In genomic region chr17:47523211-47523682, GRCm38 (mm10) we compare ENCODE assay signal across 8 mouse cellular contexts. TPM values are rescaled to one million over a fixed set of nuclear protein-coding genes. Genes with fewer than 3 reads are reported as not detected.
DNase-seq lines count a peak whose midpoint lies in the region; ATAC-seq and TF ChIP-seq lines count a peak whose summit lies in the region.

No protein-coding gene starts in this region.

- H3K27ac ChIP-seq in kidney, adult 2 months (ENCODE audit: insufficient read depth, low read depth, low read length), result no peak overlapping the region
- H3K27ac ChIP-seq in brown adipose tissue, adult 24 weeks (replicated peaks; ENCODE audit: low read depth, low read length), result peak overlapping the region; percentile 99
- H3K27ac ChIP-seq in heart, postnatal 0 days (ENCODE audit: low read depth), result peak overlapping the region; percentile 99

- H3K9me3 ChIP-seq in heart, postnatal 0 days (replicated peaks; ENCODE audit: control insufficient read depth, low read length), result no peaks in the 10 kb centered on the region

- no peaks in the 10 kb centered on the region for H3K27me3 ChIP-seq in kidney, adult 2 months (replicated peaks; ENCODE audit: control insufficient read depth, insufficient read depth, low read length)
- no peaks in the 10 kb centered on the region for H3K27me3 ChIP-seq in heart, postnatal 0 days (ENCODE audit: control insufficient read depth, insufficient read depth, low read length)

- 66% methylated on average over 18 of the region's 18 CpGs for WGBS in kidney, adult 2 months
- 24% methylated on average over 18 of the region's 18 CpGs for WGBS in heart, postnatal 0 days

- no peaks in the 10 kb centered on the region for H3K36me3 ChIP-seq in kidney, adult 2 months (ENCODE audit: control insufficient read depth, insufficient read depth, low read length)
- H3K36me3 ChIP-seq in heart, postnatal 0 days (replicated peaks; ENCODE audit: control insufficient read depth, insufficient read depth, low read length), result no peaks in the 10 kb centered on the region

- TF ChIP-seq EP300 in heart, postnatal 0 days (IDR thresholded peaks at IDR 0.05; ENCODE audit: low read depth), result no peak

- H3K9ac ChIP-seq in heart, postnatal 0 days (replicated peaks; ENCODE audit: low read depth, low read length), result peak overlapping the region; percentile 30; the same call in 1 of the 2 replicates

- H3K4me3 ChIP-seq in kidney, adult 2 months (ENCODE audit: insufficient read depth, low read depth, low read length), result no peak overlapping the region
- H3K4me3 ChIP-seq in brown adipose tissue, adult 24 weeks (ENCODE audit: insufficient read depth, low read depth, low read length), result 0 out of 2 replicates have a peak overlapping the region, but pooled peaks have one; percentile 11
- no peak overlapping the region for H3K4me3 ChIP-seq in heart, postnatal 0 days (ENCODE audit: low read depth, low read length)

- peak overlapping the region; percentile 18; the same call in 1 of the 2 replicates for H3K4me2 ChIP-seq in heart, postnatal 0 days (ENCODE audit: low read depth, low read length)

- H3K4me1 ChIP-seq in kidney, adult 2 months (ENCODE audit: control insufficient read depth, insufficient read depth, low read length), result no peaks in the 10 kb centered on the region; the same call in 1 of the 2 replicates
- peaks cover 18% of the 10 kb centered on the region for H3K4me1 ChIP-seq in brown adipose tissue, adult 24 weeks (ENCODE audit: control insufficient read depth, insufficient read depth, insufficient read length, low read length)
- peaks cover 38% of the 10 kb centered on the region for H3K4me1 ChIP-seq in heart, postnatal 0 days (ENCODE audit: control insufficient read depth, insufficient read depth)

- peak; percentile 72 for DNase-seq in kidney, postnatal 10 days
- DNase-seq in kidney, adult 2 months, result no peak
- no peak for DNase-seq in heart, postnatal 0 days (ENCODE audit: low spot score)
- DNase-seq in lung, postnatal 10 days, result peak; percentile 81
- peak; percentile 70 for DNase-seq in thymus, postnatal 4 days
- DNase-seq in layer of hippocampus, postnatal 14 days (ENCODE audit: low spot score in 2 of 2), result no peak

- ATAC-seq in heart, postnatal 0 days (ENCODE audit: insufficient read depth, low read depth), result no peak
- ATAC-seq in frontal cortex, adult (ENCODE audit: low TSS enrichment), result no peak

- TF ChIP-seq CTCF in kidney, adult 2 months (conservative IDR thresholded peaks at IDR 0.05; ENCODE audit: insufficient read depth, insufficient read length, low read depth, low read length), result no peak
- TF ChIP-seq CTCF in heart, postnatal 0 days (IDR thresholded peaks at IDR 0.05; ENCODE audit: low read depth), result no peak

- no peak for TF ChIP-seq POLR2A in kidney, adult 2 months (IDR thresholded peaks at IDR 0.05; ENCODE audit: low read depth, low read length)

RNA-seq across cellular contexts. Expression of gene Ccnd3, which starts 18.4 kb away (rescaled TPM):
- 148 and 152 TPM in 2 replicates for polyA plus RNA-seq in kidney, adult 2 months (2012; rRNA removed)
- 40.4 and 48.4 TPM in 2 replicates for polyA plus RNA-seq in brown adipose tissue, adult 24 weeks (2012; ENCODE audit: insufficient read depth, insufficient read length, missing spikeins)
- 231 and 248 TPM in 2 replicates for total RNA-seq in heart, postnatal 0 days (2014; rRNA removed; ENCODE audit: low replicate concordance)
- 180 and 187 TPM in 2 replicates for polyA plus RNA-seq in heart, postnatal 0 days (2015; fragmentation: Nextera tagmentation; extraction: Ambion mirVana)
- 10 to 100 TPM; 39.6 to 46.3 TPM for total RNA-seq in layer of hippocampus, postnatal 14 days (2021)

RNA-seq across cellular contexts. Expression of gene Taf8, which starts 21.2 kb away (rescaled TPM):
- polyA plus RNA-seq in kidney, adult 2 months (2012; rRNA removed), result 22.9 and 23.7 TPM in 2 replicates
- polyA plus RNA-seq in brown adipose tissue, adult 24 weeks (2012; ENCODE audit: insufficient read depth, insufficient read length, missing spikeins), result 6.8 and 8.9 TPM in 2 replicates
- 14.7 and 26.4 TPM in 2 replicates for total RNA-seq in heart, postnatal 0 days (2014; rRNA removed; ENCODE audit: low replicate concordance)
- polyA plus RNA-seq in heart, postnatal 0 days (2015; fragmentation: Nextera tagmentation; extraction: Ambion mirVana), result 11.5 and 11.9 TPM in 2 replicates
- 10 to 100 TPM; 14.8 to 16.4 TPM for total RNA-seq in layer of hippocampus, postnatal 14 days (2021)

Comparison
In these comparisons a context has a peak if more than half of its experiments do, and no peak if none do; other contexts are left out.
1. DNase-seq: peak in kidney, postnatal 10 days (single experiment), lung, postnatal 10 days (single experiment) and thymus, postnatal 4 days (single experiment); none in kidney, adult 2 months (single experiment), heart, postnatal 0 days (single experiment) and layer of hippocampus, postnatal 14 days (0 of 2).